Mouse (Mus musculus) monocyte, adult 2 months (primary cell): Measurements from ENCODE around the gene Klhl10.

Experiments
- DNase-seq, 2 experiments: peaks; one replicate each; pipeline ENCODE4 v3.0.0; 2022; ENCODE audit warnings: low spot score in 2 of 2, low read depth in 1 of 2

The Klhl10 gene

GRCm38 (mm10) chr11:100457711-100458110 lies 16.0 kb downstream of the Klhl10 start:
- no peak for DNase-seq

- DNase-seq, result no peak
Measured at GRCm38 (mm10) chr11:100462699-100463098, 21.0 kb downstream of the Klhl10 start.

GRCm38 (mm10) chr11:100465229-100465792 lies 23.6 kb downstream of the Klhl10 start:
- DNase-seq, result no peak

- DNase-seq, result no peak
Measured at GRCm38 (mm10) chr11:100465833-100466232, 24.1 kb downstream of the Klhl10 start.

GRCm38 (mm10) chr11:100471352-100472196 lies 29.9 kb downstream of the Klhl10 start:
- DNase-seq, result no peak

GRCm38 (mm10) chr11:100472197-100472934 lies 30.6 kb downstream of the Klhl10 start, which contains the start of gene Klhl11:
Klhl11 (minus strand) TSS chr11:100472741.
- DNase-seq, result peak; percentile 77 to 86

GRCm38 (mm10) chr11:100472935-100473295 lies 31.2 kb downstream of the Klhl10 start:
- DNase-seq, result no peak

- no peak for DNase-seq
Measured at GRCm38 (mm10) chr11:100476281-100476680, 34.6 kb downstream of the Klhl10 start.

GRCm38 (mm10) chr11:100479152-100479551 lies 37.4 kb downstream of the Klhl10 start:
- DNase-seq, result no peak

GRCm38 (mm10) chr11:100484461-100484860 lies 42.7 kb downstream of the Klhl10 start:
- DNase-seq, result no peak

GRCm38 (mm10) chr11:100485801-100486538 lies 44.3 kb downstream of the Klhl10 start:
- DNase-seq, result no peak

- no peak for DNase-seq
Measured at GRCm38 (mm10) chr11:100490951-100491350, 49.2 kb downstream of the Klhl10 start.

GRCm38 (mm10) chr11:100493771-100494170 lies 52.1 kb downstream of the Klhl10 start:
- DNase-seq, result no peak

GRCm38 (mm10) chr11:100500241-100500640 lies 58.5 kb downstream of the Klhl10 start:
- no peak for DNase-seq

- DNase-seq, result no peak
Measured at GRCm38 (mm10) chr11:100500651-100501050, 58.9 kb downstream of the Klhl10 start.

GRCm38 (mm10) chr11:100501321-100501720 lies 59.6 kb downstream of the Klhl10 start:
- no peak for DNase-seq

GRCm38 (mm10) chr11:100504990-100505660 lies 63.4 kb downstream of the Klhl10 start:
- DNase-seq, result no peak

- no peak for DNase-seq
Measured at GRCm38 (mm10) chr11:100505997-100506396, 64.3 kb downstream of the Klhl10 start.
